Mouse (Mus musculus) skeletal muscle tissue, adult 2 months (tissue): ENCODE results near the gene Serping1.
"Not testable (repeated sequence)": the region's sequence is repeated elsewhere in the genome, so short reads cannot be mapped to it uniquely, and the experiment has no call there.

Experiments
- DNase-seq: peaks from one replicate; pipeline ENCODE4 v3.0.0-alpha.2; 2012; ENCODE audit warnings: low read depth, low spot score

Gene Serping1

GRCm38 (mm10) chr2:84775241-84775640 is at the start of gene Serping1:
Gene Serping1, minus strand, starts transcription at chr2:84775444.
- DNase-seq: no peak

- DNase-seq: no peak
Measured at GRCm38 (mm10) chr2:84823237-84823636, 48.0 kb upstream of the Serping1 start.

GRCm38 (mm10) chr2:84822552-84822951 is 47.3 kb upstream of the Serping1 start, which contains the start of gene Smtnl1:
Gene Smtnl1, minus strand, starts transcription at chr2:84822652.
- DNase-seq: no peak

- DNase-seq: peak; percentile 85
Measured at GRCm38 (mm10) chr2:84819861-84820260, 44.6 kb upstream of the Serping1 start.

GRCm38 (mm10) chr2:84812676-84813075 is 37.4 kb upstream of the Serping1 start:
- no peak for DNase-seq

GRCm38 (mm10) chr2:84811880-84812279 is 36.6 kb upstream of the Serping1 start:
- DNase-seq: peak; percentile 44

- peak; percentile 81 for DNase-seq
Measured at GRCm38 (mm10) chr2:84810886-84811577, 35.8 kb upstream of the Serping1 start.

GRCm38 (mm10) chr2:84810526-84810885 is 35.3 kb upstream of the Serping1 start:
- DNase-seq: no peak

GRCm38 (mm10) chr2:84809330-84809729 is 34.1 kb upstream of the Serping1 start:
- DNase-seq: no peak

GRCm38 (mm10) chr2:84806546-84806945 is 31.3 kb upstream of the Serping1 start:
- no peak for DNase-seq

GRCm38 (mm10) chr2:84803963-84804362 is 28.7 kb upstream of the Serping1 start:
- DNase-seq: no peak

GRCm38 (mm10) chr2:84801223-84801622 is 26.0 kb upstream of the Serping1 start:
- not testable (repeated sequence) for DNase-seq

GRCm38 (mm10) chr2:84800304-84800703 is 25.1 kb upstream of the Serping1 start:
- DNase-seq: no peak

GRCm38 (mm10) chr2:84799041-84799561 is 23.9 kb upstream of the Serping1 start:
- DNase-seq: peak; percentile 64

- peak; percentile 56 for DNase-seq
Measured at GRCm38 (mm10) chr2:84798493-84798921, 23.3 kb upstream of the Serping1 start, which contains the start of gene Ube2l6. Gene Ube2l6, plus strand, starts transcription at chr2:84798828.

GRCm38 (mm10) chr2:84797833-84798492 is 22.7 kb upstream of the Serping1 start:
- DNase-seq: peak; percentile 72

- no peak for DNase-seq
Measured at GRCm38 (mm10) chr2:84793871-84794270, 18.6 kb upstream of the Serping1 start.

- no peak for DNase-seq
Measured at GRCm38 (mm10) chr2:84793154-84793553, 17.9 kb upstream of the Serping1 start.

GRCm38 (mm10) chr2:84792516-84792915 is 17.3 kb upstream of the Serping1 start:
- DNase-seq: no peak

- no peak for DNase-seq
Measured at GRCm38 (mm10) chr2:84790418-84790817, 15.2 kb upstream of the Serping1 start.

GRCm38 (mm10) chr2:84788316-84788715 is 13.1 kb upstream of the Serping1 start:
- no peak for DNase-seq

- DNase-seq: no peak
Measured at GRCm38 (mm10) chr2:84783840-84784566, 8.8 kb upstream of the Serping1 start.
